Mouse (Mus musculus) stomach, postnatal 0 days (tissue): ENCODE results near the gene Hoxa13.

Experiments
- CTCF ChIP-seq: IDR thresholded peaks from 2 replicates; pipeline ENCODE4 v1.5.1; 2016; ENCODE audit warnings: antibody characterized with exemption, low read depth, mild to moderate bottlenecking, moderate library complexity
- EP300 ChIP-seq: optimal IDR thresholded peaks from 2 replicates; pipeline ENCODE3; 2016; ENCODE audit warnings: antibody characterized with exemption

GRCm38 (mm10) chr6:52266666-52266985, 5.9 kb upstream of the Hoxa13 start:
- TF ChIP-seq CTCF (no peak), EP300 (no peak)
